Mouse (Mus musculus) ZHBTc4 (cell line): ENCODE measurements around the gene Gpn3.

Source experiments
- DNase-seq: peaks from one replicate; pipeline ENCODE4 v3.0.0-alpha.2; 2011; ENCODE audit warnings: low read depth, low spot score

The Gpn3 gene

DNA sequence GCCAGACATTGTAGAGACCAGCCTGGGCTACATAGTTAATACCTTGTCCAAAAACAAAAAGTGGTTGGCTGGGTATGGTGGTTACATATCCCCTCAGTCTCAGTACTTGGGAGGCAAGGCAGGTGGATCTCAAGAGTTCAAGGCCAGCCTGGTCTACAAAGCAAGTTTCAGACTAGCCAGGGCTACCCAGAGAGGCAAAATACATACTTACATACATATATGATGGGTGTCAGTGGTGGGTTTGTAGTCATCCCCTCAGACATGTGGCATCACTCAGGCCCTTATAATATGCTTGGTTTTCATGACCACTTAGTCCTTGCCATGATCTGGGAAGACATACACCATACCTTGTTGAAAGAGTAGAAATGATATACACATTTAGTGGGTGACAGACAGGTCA, 19.0 kb downstream of the Gpn3 start:
- no peak for DNase-seq

DNA sequence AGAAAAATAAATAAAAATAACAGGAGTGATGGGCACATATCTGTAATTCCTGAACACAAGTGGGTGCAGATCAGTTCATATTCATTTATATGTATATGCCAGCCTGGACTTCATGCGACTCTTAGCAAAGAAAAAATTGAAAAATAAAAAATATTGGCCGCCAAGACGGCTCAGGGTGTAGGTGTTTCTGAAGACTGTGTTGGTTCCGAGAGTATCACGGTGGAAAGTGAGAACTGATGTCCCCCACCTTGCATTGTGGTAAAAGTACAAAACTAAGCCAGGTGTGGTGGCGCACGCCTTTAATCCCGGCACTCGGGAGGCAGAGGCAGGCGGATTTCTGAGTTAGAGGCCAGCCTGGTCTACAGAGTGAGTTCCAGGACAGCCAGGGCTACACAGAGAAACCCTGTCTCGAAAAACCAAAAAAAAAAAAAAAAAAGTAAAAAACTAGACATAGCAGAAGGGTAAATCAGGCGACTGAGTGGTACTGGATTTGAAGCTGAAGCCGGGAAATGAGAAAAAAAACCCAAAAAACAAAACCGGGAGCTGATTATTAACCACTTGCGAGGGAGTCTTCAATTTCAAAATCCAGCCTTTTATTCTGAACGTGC, 19.6 kb downstream of the Gpn3 start:
- no peak for DNase-seq

DNA sequence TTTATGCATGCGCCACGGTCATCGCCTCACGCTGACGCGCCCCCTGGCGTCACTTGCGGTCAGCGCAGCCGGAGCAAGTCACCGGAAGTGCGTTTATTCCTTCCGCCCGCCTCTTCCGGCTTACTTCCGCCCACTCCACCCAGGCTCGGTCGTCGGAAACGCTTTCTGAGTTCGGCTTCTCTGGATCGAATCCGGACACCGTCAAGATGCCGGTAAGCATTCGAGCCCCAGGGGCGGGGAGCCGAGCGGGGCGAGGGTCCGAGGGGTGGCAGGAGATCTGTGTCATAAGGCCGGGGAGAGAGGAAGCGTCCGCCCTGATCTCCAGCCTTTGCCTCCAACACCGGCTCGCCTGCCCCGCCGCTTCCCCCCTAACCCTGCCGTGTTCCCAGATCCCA, 20.1 kb downstream of the Gpn3 start, which contains the start of gene Arpc3:
Gene Arpc3 (plus strand): TSS at position 93 of the 395 bp plus-strand sequence.
- DNase-seq: peak; percentile 95

DNA sequence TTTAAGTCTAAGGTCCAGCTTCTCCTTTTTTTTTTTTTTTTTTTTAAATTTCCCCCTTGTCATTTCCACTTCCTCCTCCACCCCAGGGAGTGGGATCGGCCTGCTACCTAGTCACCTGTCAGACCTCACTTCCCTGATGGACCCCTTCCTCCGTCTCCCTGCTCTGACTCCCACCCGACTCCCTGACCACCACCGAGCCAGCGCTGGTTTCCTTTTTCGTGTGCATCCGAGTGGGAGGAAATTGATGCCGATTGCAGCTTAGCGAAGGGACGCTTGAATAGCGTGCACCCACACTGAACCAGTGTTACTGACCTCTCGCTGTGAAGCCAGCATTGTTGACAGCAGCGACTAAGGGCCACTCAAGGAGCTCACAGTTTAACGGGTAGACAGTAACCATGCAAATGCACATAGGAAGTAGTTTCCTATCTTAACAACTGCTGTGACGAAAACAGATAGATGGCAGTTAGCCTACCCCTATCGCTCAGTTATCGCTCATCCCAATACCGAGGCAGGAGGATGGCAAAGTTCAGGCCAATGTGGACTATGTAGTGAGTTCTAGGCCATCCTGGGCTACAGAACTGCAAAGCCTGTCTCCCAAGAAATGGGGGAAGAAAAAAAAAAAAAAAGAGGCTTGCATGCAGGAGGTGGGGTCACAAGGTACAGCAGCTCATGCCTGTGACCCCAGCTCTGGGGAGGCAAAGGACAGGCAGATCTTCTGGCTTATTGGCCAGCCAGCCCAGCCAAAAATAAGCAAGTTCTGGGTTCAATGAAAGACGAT, 20.7 kb downstream of the Gpn3 start:
- peak; percentile 11 for DNase-seq

DNA sequence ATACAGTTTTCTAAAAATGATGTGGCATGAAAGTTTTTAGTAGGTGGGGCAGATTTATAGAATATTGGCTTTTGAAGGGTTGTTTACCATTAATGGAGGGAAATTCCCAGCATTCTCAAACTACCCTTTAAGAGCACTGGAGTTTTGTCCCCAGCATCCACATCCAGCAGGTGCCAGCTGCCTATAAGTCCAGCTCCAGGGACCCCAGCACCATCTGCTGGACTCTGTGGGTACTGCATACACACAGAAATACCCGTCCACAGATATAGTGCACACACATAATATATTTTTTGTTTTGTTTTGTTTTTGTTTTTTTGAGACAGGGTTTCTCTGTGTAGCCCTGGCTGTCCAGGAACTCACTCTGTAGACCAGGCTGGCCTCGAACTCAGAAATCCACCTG, 22.2 kb downstream of the Gpn3 start:
- peak; percentile 83 for DNase-seq

DNA sequence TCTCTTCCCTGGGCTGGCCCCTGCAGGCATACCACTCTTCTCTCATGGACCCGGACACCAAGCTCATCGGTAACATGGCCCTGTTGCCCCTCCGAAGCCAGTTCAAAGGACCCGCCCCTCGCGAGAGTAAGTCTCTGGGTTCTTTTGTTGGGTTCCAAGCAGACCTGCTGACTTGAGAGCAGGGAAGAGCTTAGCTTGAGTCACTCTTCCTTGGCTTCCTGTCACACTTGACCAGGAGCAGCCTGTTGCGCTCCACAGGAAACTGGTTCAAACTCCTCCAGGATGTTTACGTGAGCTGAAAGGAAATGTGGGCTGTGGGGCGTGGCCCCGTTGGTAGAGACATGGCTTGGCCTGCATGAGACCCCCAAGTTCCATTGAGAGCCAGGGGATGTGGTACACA, 25.1 kb downstream of the Gpn3 start:
- DNase-seq: peak; percentile 75

DNA sequence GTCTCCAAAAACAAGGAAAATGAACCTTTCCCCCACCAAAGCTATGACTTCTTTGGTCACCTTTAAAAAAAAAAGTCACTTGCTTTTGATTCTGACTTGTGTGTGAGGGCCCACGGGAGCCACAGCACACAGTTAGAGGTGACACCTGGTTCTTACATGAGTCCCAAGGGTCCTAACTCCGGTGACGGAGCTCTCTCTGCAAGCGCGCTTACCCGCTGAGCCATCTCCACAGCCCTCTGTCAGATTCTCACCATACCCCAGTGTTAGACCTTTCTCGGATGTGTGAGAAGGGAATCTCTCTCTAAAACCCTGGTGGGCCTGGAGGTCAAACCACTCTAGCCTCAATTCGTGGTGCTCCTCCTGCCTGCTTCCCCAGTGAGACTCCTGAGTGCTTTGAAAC, 25.8 kb downstream of the Gpn3 start:
- DNase-seq: no peak

DNA sequence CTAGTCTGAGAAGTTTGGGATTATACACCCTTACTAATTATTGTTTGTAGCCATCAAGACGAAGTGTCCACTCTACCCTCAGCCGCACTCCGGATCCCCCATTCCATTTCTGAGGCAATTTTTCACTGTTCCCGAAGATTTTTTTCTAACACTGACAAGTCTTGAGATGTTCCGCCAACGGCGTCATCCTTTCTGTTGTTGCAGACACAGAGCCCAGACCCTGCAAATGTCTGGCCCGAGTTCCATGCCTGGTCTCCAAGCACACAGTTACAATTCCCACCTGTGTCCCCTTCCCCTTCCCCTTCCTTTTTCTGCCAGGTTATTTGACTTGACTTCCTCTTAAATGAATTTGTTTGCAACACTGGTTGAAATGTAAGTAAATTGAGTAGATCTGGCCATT, 28.2 kb downstream of the Gpn3 start:
- DNase-seq: no peak

DNA sequence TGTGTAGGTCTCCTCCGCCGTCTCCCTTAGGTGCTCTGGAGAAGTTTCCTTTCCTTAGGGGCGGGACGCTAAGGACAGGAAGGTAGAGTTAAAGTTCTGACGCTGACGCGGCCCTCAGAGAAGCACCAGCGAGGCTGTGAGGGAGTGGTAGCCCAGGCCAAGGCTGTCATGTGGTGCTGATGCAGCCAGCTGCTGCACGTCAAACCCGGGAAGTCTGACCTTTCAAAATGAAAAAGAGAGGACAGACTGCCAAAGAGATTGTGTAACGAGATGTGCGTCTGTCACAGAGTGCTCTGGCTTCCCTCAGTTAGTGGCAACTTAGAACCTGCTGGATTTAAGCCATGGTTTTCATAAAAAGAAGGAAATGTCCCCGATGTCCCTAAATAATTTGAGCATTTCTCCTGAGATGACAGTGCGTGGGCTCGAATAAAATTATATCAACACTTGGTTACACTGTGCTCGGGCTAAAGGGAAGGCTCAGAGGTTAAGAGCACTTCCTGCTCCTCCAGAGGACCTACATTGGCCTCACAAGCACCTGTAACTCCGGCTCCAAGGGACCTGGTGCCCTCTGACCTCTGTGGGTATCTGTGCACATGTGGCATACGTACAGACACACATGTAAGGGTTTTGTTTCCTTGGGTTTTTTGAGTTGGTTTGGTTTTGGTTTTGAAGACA, 29.1 kb downstream of the Gpn3 start:
- DNase-seq: no peak

DNA sequence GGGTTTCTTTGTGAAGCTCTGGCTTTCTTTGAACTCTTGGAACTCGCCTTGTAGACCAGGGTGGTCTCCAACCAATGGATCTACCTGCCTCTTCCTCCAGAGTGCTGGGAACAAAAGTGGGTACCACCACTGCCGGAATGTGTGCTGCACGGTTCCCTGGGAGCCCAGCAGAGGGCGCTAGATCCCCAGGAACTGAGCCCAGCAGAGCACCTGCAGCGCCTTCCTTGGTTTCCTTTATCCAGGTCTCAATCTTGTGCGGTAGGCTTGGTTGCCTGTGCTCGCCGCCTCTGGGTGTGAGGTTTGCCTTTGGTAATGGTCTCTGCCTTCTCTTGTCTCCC, 29.6 kb downstream of the Gpn3 start:
- peak; percentile 82 for DNase-seq

DNA sequence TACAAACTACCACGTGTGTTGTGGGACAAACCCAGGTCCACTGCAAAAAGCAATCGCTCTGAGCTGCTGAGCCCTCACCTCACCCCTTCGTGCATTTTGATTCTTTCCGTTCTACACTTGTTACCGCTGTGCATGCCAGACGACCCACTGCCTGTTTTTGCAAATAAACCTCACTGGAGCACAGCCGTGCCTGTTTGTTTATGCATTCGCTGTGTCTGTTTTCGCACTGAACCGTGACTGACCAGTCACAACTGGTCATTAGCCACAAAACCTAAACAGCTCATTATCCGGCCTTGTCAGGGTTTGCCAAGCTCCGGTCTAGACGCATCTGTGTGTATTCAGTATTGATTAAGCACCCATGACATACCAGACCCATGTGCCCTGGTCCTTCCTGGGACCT, 30.5 kb downstream of the Gpn3 start:
- no peak for DNase-seq

DNA sequence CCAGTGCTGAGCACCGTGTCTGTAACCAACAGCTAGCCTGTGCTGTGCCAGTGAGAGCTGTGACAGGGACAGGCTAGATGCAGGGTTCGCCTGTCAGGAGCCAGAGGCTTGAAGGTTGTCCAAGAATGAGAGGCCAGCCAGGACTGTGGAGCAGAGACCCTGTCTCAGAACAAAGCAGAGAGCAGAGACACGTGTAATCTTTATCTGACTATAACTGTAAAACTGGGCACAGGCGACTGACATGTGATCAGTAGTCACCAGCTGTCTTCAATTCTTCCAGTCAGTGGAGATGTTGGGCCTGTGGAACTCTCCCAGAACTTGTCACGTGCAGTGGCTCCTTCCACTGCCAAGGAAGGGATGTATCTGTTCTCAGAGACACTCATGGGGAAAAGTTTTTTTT, 31.1 kb downstream of the Gpn3 start:
- no peak for DNase-seq

DNA sequence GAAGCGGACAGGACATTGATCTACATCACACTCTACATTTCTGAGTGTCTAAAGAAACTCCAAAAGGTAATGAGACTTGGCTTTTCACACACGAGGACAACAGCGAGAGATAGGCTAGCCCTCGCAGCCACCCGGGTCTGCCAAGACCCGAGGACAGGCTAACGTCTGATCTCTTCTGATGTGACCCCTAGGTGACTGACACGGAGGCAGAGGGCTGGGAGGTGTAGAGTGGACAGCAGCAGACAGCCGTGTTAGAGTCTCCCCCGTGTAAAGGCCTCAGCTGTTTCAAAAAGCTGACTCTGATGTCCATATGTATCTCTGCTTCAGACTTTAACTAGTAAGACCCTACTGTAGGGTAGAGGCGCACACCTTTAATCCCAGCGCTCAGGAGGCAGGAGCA, 31.7 kb downstream of the Gpn3 start:
- no peak for DNase-seq

DNA sequence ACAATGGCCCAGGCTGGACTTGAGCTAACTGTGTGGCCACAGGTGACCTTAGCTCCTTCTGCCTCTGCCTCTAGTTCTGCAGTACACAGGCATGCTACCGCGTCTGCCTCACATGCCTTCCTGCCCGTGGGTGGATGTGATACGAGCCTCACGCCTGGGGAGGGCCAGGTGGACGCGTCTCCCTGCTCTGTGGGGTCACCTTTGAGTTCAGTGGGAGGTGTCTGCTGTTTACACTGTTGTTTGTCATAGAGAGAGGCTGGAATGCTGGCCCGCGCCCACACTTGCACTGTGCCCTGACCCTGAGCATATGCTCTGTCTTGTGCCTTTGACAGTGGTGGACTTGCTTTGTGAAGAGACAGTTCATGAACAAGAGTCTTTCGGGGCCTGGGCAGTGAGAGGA, 33.9 kb downstream of the Gpn3 start:
- no peak for DNase-seq

DNA sequence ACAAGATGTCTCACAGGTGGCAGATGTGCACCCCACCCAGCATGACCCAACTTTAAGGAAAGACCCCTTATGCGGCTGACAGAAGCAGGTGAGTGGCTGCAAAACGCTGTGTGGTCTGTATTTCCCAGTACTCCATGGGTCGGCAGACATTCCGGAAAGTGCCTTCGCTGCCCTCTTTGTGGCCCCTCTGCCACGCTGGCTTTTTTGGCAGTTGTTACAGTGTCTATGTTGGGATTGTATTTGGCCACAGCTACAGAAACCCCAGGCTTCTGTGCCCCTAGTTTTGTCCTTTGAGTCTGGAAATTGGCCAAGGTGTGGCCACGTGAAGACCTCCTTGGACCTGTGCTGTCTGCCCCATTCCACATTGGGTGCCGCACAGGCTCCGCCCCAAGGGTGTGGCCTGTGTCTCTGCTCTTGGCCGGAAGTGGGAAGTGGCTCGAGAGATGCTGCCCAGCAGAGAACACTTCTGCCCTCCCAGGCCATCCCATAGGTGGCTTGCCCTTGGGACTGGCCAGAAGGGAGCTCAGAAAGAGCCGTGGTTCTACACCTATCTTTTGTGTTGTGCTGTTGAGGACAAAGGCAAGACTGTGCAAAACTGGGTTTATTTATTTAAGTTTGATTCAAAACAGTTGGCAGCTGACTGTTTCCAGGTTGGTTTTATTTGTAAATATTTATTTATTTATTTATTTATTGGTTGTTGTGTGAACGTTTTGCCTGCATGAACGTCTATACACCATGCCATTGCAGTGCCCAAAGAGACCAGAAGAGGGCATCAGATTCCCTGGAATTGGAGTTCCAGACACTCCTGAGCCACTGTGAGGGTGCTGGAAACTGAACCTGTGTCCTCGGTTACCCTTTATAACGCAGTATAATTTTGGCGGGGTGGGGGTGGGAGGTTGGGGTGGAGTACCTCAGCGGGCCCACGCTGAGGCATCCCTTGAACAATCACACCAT, 38.3 kb downstream of the Gpn3 start:
- peak; percentile 74 for DNase-seq

DNA sequence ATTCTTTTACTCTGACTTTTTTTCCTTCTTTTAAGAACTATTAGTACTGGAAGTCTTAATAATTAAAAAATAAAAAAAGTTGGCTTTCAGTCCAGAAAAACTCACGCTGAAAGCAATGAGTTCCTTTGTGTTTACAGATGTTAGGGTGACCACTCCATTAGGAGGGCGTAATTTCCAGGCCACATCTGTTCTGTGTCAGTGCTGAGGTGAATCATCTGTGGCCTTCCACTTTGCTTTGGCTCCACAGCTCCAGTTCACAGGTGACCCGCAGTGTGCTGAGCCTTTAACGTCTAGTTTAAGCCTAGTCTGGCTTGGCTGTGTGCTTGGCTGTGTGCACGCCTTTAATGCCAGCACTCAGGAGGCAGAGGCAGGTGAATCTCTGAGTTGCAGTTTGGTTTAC, 40.2 kb downstream of the Gpn3 start:
- DNase-seq: no peak

DNA sequence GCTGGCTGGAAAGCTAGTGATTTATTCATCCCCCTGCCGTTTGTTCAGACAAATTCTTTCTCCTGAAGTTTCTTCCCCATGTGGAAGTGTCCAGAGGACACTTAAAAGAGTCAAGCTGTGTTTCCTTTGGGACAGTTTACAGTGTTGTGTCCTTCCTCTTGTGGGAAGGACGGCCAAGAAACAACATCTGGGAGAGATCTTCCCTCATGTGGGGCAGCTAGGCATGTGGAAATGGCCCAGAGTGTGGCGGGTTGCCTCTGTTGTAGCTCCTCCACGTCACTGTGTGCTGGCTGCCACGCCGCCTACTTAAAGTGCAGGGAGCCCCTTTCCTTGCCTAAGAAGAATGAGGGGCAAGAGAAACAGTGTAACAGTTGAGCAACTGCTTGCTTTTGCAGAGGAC, 41.1 kb downstream of the Gpn3 start:
- no peak for DNase-seq

DNA sequence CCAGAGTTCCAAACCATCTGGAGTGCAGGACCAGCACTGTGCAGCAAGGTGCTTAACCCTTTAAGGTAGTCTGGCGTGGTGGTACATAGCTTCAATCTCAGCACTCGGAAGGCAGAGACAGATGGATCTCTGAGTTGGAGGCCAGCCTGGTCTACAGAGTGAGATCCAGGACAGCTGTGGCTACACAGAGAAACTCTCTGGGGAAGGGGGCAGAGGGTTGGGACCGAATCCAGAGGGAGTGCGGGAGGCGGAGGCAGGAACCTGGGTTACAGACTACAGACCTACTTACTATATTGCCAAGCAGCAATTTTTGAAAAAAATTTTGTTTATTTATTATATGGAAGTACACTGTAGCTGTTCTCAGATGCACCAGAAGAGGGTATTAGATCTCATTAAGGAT, 42.7 kb downstream of the Gpn3 start:
- no peak for DNase-seq

DNA sequence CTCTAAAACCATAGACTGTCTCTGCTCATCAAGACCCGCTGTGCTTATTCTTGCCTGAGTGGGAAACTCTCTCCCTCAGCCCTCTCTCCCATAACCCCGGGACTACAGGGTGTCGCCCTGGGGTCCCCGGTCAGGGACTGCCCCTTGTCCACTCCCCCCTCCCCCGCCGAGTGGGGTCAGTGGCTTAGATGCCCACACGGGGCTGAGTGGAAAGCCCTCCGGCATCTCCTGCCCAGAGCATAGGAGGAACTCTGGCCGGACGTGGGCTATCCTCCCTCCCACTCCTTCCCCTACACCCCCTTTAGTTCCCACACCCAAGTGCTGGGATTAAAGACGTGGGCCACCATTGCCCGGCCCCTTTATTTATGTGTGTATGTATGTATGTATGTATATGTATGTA, 43.8 kb downstream of the Gpn3 start:
- no peak for DNase-seq

DNA sequence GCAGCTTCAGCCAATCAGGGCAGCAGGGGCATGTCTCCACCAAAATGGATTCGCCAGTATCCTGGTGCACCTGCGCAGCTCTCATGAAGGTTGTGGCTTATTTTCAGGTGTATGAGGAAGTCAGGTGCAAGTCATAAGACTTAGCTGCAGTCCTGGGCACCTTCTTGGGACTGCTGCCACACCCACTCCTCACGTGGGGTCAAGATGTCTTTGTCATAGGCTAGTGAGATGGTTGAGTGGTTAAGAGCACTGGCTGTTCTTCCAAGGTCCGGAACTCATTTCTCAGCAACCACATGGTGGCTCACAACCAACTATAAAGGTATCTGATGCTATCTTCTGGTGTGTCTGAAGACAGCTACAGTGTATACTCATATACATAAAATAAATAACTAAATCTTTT, 49.0 kb downstream of the Gpn3 start:
- DNase-seq: peak; percentile 74

DNA sequence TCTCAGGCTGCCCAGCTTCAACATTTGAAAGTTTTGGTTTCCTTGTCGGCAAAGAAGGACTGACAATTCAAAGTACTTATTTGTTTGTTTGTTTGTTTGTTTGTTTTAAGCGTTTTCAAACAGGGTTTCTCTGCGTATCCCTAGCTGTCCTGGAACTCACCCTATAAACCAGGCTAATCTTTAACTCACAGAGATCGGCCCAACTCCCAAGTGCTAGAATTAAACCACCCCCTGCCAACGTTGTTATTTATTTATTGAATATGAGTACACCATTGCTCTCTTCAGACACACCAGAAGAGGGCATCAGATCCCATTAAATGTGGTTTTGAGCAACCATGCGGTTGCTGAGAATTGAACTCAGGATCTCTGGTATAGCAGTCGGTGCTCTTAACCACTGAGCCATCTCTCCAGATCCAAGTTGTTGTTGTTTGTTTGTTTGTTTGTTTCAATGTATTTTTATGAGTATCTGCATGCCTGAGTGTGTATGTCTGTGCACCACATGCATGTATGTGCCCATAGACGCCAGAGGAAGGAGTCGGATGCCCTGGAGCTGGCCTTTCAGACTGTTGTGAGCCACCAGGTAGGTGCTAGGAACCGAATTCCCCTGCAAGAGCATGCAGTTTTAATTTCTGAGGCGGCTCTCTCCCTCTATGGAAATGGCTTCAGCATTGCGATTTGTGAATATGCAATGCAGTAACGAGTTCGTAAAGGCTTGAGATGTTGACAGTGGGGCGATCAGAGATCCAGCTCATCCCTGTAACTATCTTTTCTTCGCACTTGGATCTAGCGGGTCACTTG, 49.8 kb downstream of the Gpn3 start, which contains the start of gene Anapc7:
Gene Anapc7 (plus strand): TSS at position 423 of the 798 bp plus-strand sequence.
- DNase-seq: no peak
